Mouse (Mus musculus): ENCODE results near the gene Smg5.
"Not testable (repeated sequence)": the region's sequence is repeated elsewhere in the genome, so short reads cannot be mapped to it uniquely, and the experiment has no call there.

DNA sequence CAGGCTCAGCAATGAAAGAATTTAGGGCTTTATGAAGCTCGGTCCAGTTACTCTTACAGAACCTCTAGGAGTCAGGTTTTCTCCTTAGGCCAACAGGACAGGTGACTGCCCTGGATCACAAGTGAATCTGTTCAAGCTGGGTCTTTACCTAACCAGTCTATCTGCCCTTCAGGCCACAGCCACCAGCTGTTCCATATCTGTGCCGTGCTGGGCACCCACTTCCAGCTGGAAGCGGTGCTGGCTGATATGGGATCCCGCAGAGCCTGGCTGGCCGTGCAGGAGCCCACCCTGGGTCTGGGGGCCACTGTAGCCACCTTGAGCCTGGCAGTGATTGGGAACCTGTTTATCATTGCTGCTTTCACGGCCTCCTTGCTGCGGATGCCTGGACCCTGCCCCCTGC lies 31.5 kb downstream of the Smg5 start:
- TF ChIP-seq CTCF (IDR thresholded peaks at IDR 0.05; ENCODE audit: borderline replicate concordance, insufficient read depth, low read depth, low read length); POLR2A (IDR thresholded peaks at IDR 0.05; ENCODE audit: borderline replicate concordance, insufficient read depth, low read length): not testable (repeated sequence)

Data from cerebellum, adult 2 months (tissue).